Mouse (Mus musculus) neural tube, embryonic 12.5 days (tissue): ENCODE data around the gene Efcab12. TPM values are rescaled to one million over a fixed set of nuclear protein-coding genes. Genes with fewer than 3 reads are reported as not detected.

ENCODE experiments used
- ATAC-seq: fragments of 200-750 bp; cut with Nextera tagmentation; 2 replicates; pipeline ENCODE4 v1.8.0; 2017; ENCODE audit warnings: low read depth, mild to moderate bottlenecking, moderate TSS enrichment, moderate library complexity; ENCODE audit not compliant: low FRiP score
- H3K27ac ChIP-seq: fragments of 300-500 bp; sonication (generic); 2 replicates; pipeline ENCODE4 v1.5.1; 2016
- H3K27me3 ChIP-seq: fragments of 300-500 bp; sonication (generic); replicated peaks from 2 replicates; pipeline ENCODE4 v1.6.1; 2016; ENCODE audit warnings: mild to moderate bottlenecking
- H3K36me3 ChIP-seq: fragments of 300-500 bp; sonication (generic); 2 replicates; pipeline ENCODE4 v1.6.1; 2016; ENCODE audit warnings: mild to moderate bottlenecking
- H3K4me1 ChIP-seq: fragments of 300-500 bp; sonication (generic); 2 replicates; pipeline ENCODE4 v1.6.1; 2016
- H3K4me2 ChIP-seq: fragments of 300-500 bp; sonication (generic); replicated peaks from 2 replicates; pipeline ENCODE4 v1.6.1; 2016; ENCODE audit warnings: mild to moderate bottlenecking
- H3K4me3 ChIP-seq: fragments of 300-500 bp; sonication (generic); 2 replicates; pipeline ENCODE4 v1.5.1; 2016
- H3K9ac ChIP-seq: fragments of 300-500 bp; sonication (generic); 2 replicates; pipeline ENCODE4 v1.6.1; 2016; ENCODE audit warnings: mild to moderate bottlenecking
- H3K9me3 ChIP-seq: fragments of 300-500 bp; sonication (generic); 2 replicates; pipeline ENCODE4 v1.6.1; 2016; ENCODE audit warnings: mild to moderate bottlenecking
- WGBS: fragments of 180-500 bp; shearing (Covaris S2); methylation state at CpG from one replicate; pipeline ENCODE4 v1.1.7; 2016; 5-methylcytosine and 5-hydroxymethylcytosine counted together
- polyA plus RNA-seq: library from polyadenylated mRNA; unstranded; fragments of >200 nt; fragmentation: Nextera tagmentation; extraction: Ambion mirVana; gene quantifications from 2 replicates; pipeline ENCODE4 v1.2.1, GENCODE M21; 2016

Efcab12 gene
- polyA plus RNA-seq, 1 experiment from 2014 or later = 2.1 TPM

DNA sequence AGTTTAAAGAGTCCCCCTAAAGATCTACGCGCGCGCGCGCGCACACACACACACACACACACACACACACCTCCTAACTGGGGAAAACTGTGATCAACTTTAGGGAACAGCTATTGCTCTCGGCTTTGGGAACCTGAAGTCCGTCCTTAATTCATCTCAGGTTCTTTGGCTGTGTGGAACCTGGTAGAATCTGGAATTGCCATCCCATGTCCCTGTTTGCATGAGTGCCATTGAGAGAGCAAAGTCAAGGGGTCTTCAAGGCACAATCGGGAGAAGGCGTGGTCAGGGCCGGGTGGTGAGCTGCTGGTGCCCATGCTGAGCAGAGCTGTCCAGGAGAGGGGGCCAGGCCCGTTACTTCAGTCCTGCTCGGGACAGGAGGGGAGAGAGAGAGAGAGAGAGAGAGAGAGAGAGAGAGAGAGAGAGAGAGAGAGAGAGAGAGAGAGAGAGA is 64.2 kb downstream of the Efcab12 start:
- Histone ChIP-seq H3K27ac (no peak overlapping the region), H3K27me3 (no peaks in the 10 kb centered on the region), H3K9me3 (no peaks in the 10 kb centered on the region), H3K9ac (peak overlapping the region; percentile 43; the same call in 1 of the 2 replicates), H3K4me1 (peaks cover 23% of the 10 kb centered on the region), H3K4me3 (peak overlapping the region; percentile 20), H3K36me3 (0 out of 2 replicates have a peak, but pooled peaks cover 4% of the 10 kb centered on the region), H3K4me2 (peak overlapping the region; percentile 76)
- WGBS = under 1% methylated on average over 14 of the region's 14 CpGs
- peak; percentile 89 for ATAC-seq

DNA sequence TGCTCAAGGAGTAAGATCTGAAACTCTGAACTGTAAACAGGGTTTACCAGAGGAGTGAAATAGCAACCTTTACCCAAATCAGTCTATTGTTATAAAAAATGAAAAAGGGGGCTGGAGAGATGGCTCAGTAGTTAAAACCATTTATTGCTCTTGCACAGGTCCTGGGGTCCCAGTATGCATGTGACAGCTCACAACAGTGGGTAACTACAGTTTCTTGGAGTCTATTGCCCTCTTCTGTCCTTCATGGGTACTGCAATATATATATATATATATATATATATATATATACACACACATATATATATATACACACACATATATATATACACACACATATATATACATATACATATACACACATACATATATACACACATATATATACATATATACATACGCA is 65.6 kb downstream of the Efcab12 start:
- ATAC-seq = no peak
- no peaks in the 10 kb centered on the region for H3K9me3 ChIP-seq
- no peak overlapping the region for H3K9ac ChIP-seq
- H3K4me1 ChIP-seq = peaks cover 23% of the 10 kb centered on the region
- WGBS = no CpG with 5 or more reads among the region's 1 CpGs
- no peaks in the 10 kb centered on the region for H3K27me3 ChIP-seq
- no peak overlapping the region for H3K27ac ChIP-seq
- no peak overlapping the region for H3K4me2 ChIP-seq
- no peak overlapping the region for H3K4me3 ChIP-seq
- no peaks in the 10 kb centered on the region for H3K36me3 ChIP-seq

DNA sequence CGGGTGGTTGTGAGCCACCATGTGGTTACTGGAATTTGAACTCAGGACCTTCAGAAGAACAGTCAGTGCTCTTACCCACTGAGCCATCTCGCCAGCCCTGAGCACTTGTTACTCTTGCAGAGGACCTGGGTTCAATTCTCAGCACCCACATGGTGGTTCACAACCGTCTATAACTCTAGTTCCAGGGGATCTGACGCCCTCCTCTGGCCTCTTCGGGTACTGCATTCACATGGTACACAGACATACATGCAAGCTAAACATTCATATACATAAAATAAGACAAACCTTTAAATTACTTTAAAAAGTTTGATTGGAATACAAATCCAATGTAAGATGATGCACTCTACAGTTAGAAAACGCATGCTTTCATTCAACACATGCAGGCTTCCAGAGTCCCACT is 66.0 kb downstream of the Efcab12 start:
- WGBS = 81% methylated on average over 6 of the region's 6 CpGs
- Histone ChIP-seq H3K4me3 (no peak overlapping the region), H3K9ac (no peak overlapping the region), H3K27ac (no peak overlapping the region), H3K27me3 (no peaks in the 10 kb centered on the region), H3K36me3 (no peaks in the 10 kb centered on the region), H3K4me2 (no peak overlapping the region), H3K4me1 (peaks cover 23% of the 10 kb centered on the region), H3K9me3 (no peaks in the 10 kb centered on the region)
- ATAC-seq = no peak

DNA sequence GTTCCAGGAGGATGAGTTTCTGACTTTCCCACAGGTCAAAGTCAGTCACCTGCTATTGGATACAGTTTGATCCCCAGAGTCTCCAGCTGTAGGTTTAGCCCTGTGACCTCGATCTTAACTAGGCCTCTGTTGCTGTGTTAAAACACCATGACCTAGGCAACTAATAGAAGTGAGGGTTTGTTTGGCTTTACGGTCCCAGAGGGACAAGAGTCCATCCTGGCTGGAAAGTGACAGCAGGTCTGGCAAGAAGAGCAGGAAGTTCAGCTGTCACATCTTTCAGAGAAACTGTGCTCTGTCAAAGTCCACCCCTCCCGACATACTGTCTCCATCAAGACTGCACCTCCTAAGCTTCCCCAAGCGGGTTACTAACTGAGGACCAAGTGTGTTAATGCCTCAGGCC is 67.4 kb downstream of the Efcab12 start:
- 83% methylated on average over 4 of the region's 4 CpGs for WGBS
- Histone ChIP-seq H3K27me3 (no peaks in the 10 kb centered on the region), H3K9ac (no peak overlapping the region), H3K9me3 (no peaks in the 10 kb centered on the region), H3K4me1 (peaks cover 11% of the 10 kb centered on the region), H3K36me3 (no peaks in the 10 kb centered on the region), H3K4me3 (no peak overlapping the region), H3K4me2 (no peak overlapping the region), H3K27ac (no peak overlapping the region)
- no peak for ATAC-seq

DNA sequence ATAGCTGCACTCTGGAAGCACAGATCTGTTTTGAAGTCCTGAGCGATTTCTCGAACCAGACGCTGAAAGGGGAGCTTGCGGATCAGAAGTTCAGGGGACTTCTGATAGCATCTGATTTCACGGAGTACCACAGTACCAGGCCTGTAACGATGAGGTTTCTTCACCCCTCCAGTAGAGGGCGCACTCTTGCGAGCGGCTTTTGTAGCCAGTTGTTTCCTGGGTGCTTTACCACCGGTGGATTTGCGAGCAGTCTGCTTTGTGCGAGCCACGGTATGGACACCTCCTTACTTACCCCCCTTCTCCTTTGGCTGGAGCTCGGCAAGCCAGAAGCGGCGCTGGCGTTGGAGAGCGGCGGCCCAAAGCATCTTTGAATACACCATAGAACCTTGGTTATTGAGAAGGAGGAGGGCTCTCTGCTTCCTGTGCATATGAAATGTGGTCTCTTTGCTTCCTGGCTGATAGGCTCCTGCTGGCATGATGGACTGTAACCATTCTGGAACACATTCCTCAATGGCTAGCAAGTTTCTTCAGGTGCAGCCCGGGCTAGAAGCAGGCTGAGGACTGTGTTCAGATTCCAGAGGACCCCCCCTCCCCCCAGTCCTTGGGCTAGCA is 68.0 kb downstream of the Efcab12 start:
- no peak for ATAC-seq
- Histone ChIP-seq H3K27me3 (no peaks in the 10 kb centered on the region), H3K9me3 (no peaks in the 10 kb centered on the region), H3K36me3 (no peaks in the 10 kb centered on the region), H3K9ac (no peak overlapping the region), H3K27ac (no peak overlapping the region), H3K4me1 (peaks cover 4% of the 10 kb centered on the region; the same call in 1 of the 2 replicates), H3K4me2 (no peak overlapping the region), H3K4me3 (no peak overlapping the region)
- 84% methylated on average over 20 of the region's 20 CpGs for WGBS

DNA sequence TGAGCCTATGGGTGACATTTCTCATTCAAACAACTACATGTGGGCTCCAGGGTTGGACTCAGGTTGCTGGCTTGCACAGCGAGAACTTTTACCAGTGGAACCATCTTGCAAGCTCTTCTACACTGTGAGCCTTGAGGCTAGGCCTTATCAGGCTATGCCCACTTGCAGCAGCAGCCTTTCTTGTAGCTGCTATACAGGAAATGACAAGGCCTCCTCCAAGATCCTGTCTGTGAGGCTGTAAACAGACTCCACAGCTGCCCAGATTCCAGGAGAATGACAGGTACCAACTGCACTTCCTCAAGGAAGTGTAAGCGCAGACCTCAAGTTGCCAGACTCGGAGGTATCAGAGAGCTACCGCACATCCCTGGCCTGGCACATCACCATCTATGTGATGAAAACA is 70.0 kb downstream of the Efcab12 start:
- 91% methylated on average over 4 of the region's 4 CpGs for WGBS
- Histone ChIP-seq H3K4me2 (no peak overlapping the region), H3K4me1 (peaks cover 13% of the 10 kb centered on the region; the same call in 1 of the 2 replicates), H3K9ac (no peak overlapping the region), H3K9me3 (no peaks in the 10 kb centered on the region), H3K27ac (no peak overlapping the region), H3K27me3 (no peaks in the 10 kb centered on the region), H3K36me3 (no peaks in the 10 kb centered on the region), H3K4me3 (no peak overlapping the region)
- ATAC-seq = no peak

DNA sequence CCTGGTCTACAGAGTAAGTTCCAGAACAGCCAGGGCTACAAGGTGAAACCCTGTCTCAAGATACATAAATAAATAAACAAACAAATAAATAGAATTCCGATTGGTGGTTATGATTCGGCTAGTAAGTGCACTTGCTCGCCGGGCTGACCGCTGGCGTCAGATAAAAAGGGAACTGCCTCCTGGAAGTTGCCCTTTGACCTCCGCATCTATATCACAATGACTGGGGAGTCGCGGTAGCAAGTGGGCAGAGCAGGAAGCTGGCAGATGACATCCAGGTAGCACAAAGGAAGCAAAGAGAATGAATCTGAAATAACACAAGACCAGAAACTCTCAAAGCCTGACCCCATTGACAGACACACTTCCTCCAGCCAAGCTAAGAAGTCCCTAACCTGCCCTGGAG is 70.9 kb downstream of the Efcab12 start:
- Histone ChIP-seq H3K9ac (no peak overlapping the region), H3K4me1 (peaks cover 20% of the 10 kb centered on the region; the same call in 1 of the 2 replicates), H3K36me3 (no peaks in the 10 kb centered on the region), H3K9me3 (no peaks in the 10 kb centered on the region), H3K27me3 (no peaks in the 10 kb centered on the region), H3K4me3 (no peak overlapping the region), H3K27ac (no peak overlapping the region), H3K4me2 (no peak overlapping the region)
- ATAC-seq = no peak
- 44% methylated on average over 9 of the region's 9 CpGs for WGBS

DNA sequence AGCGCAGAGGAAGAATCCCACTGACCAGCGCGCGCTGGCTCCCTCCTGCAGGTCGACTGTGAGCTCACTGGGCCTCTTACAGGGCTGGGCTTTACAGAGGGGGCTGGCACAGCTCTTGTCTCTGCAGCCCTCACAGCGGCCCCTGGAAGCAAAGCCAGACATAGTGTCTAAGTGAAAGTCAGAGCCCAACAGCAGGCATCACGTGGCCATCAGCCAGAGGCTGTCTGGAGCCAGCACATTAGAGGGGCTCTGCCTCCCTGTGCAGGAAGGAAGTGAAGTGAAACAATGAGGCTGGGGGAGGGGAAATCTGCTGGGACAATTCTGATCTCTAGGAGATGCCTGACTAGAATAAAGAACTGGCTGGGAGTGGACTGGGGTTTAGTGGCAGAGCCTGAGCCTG is 74.0 kb downstream of the Efcab12 start:
- H3K4me2 ChIP-seq = peak overlapping the region; percentile 32; the same call in 1 of the 2 replicates
- H3K27me3 ChIP-seq = no peaks in the 10 kb centered on the region
- peak; percentile 89 for ATAC-seq
- peaks cover 27% of the 10 kb centered on the region; the same call in 1 of the 2 replicates for H3K4me1 ChIP-seq
- H3K9me3 ChIP-seq = no peaks in the 10 kb centered on the region
- peak overlapping the region; percentile 65 for H3K27ac ChIP-seq
- H3K4me3 ChIP-seq = no peak overlapping the region
- WGBS = 4% methylated on average over 7 of the region's 7 CpGs
- no peaks in the 10 kb centered on the region for H3K36me3 ChIP-seq
- peak overlapping the region; percentile 30; the same call in 1 of the 2 replicates for H3K9ac ChIP-seq

DNA sequence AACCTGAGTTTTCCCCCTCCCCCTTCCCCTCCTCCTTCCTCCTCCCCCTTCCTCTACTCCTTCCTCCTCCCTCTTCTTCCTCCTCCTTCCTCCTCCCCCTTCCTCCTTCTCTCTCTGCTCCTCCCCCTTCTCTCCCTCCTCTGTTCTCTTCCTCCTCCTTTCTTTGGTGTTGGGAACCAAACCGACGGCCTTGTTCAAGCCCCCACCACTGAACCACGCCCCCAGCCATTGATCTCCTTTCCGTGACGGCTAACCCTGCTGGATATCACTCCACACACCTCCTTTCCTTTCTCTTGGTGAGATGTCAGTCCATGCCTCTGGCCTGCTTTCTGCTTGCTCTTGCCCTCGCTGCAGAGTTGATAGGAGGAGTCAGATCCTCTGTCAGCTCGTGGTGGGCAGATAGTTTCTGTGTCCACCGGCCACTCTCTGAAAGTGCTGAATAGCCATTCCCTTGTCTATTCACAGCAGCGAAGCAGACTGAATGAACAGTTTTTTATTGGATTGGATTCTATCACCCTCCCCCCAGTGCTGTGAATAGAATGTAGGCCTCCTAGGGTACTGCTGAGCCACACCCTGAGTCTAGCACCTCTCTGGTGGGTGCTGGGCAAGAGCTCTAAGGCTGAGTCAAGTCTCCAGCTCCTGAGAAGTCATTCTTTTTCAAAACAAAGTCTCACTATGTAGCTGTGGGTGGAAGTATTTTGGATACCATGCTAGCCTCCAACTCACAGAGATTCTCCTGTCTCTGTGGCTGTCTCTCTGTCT is 76.0 kb downstream of the Efcab12 start, which contains the start of gene Tmem40:
Gene Tmem40, minus strand, starts transcription at position 416 of the 762 bp plus-strand sequence.
- H3K9ac ChIP-seq = no peak within 1 kb of the TSS
- ATAC-seq = no peak
- under 1% methylated on average over 9 of the region's 9 CpGs for WGBS

DNA sequence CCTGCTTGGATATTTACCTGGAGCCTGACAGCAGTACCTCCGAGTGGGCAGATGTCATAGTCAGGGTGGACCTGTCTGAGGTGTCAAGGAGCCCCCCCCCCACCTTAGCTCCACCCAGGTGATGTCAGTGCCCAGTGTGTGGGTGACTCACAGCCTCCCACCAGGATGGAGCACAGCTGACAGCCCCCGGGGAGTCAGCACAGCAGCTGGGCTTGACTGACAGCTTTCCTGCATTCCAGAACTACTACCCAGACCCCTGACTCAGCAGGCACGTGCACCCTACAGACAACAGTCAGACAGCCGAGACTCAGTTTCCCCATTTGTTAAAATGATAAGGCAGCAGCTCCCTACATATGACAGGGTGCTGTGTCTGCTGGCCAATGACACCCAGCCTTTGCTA is 77.2 kb downstream of the Efcab12 start:
- Histone ChIP-seq H3K9me3 (no peaks in the 10 kb centered on the region), H3K27me3 (no peaks in the 10 kb centered on the region), H3K4me2 (no peak overlapping the region), H3K9ac (no peak overlapping the region), H3K4me3 (no peak overlapping the region), H3K27ac (no peak overlapping the region), H3K36me3 (no peaks in the 10 kb centered on the region), H3K4me1 (peaks cover 27% of the 10 kb centered on the region; the same call in 1 of the 2 replicates)
- no peak for ATAC-seq
- WGBS = 73% methylated on average over 4 of the region's 4 CpGs

More for the DNA sequence above, 76.0 kb downstream of the Efcab12 start, which contains the start of gene Tmem40:
- Histone ChIP-seq H3K27ac (peak within 1 kb of the TSS; percentile 29; the same call in 1 of the 2 replicates), H3K36me3 (no peaks in the 10 kb centered on the region), H3K9me3 (no peaks in the 10 kb centered on the region), H3K4me3 (no peak within 1 kb of the TSS), H3K4me2 (peak within 1 kb of the TSS; percentile 10; the same call in 1 of the 2 replicates), H3K4me1 (peaks cover 27% of the 10 kb centered on the region; the same call in 1 of the 2 replicates), H3K27me3 (no peaks in the 10 kb centered on the region)
